Mouse (Mus musculus) midbrain, embryonic 14.5 days (tissue): ENCODE data around the gene Tead3. TPM values are rescaled to one million over a fixed set of nuclear protein-coding genes. Genes with fewer than 3 reads are reported as not detected.

Experiments
- ATAC-seq: fragments of 200-750 bp; cut with Nextera tagmentation; 2 replicates; pipeline ENCODE4 v1.8.0; 2017; ENCODE audit warnings: moderate number of reproducible peaks, moderate library complexity; ENCODE audit not compliant: low FRiP score, low TSS enrichment
- DNase-seq: peaks from one replicate; pipeline ENCODE4 v3.0.0-alpha.2; 2015
- H3K27ac ChIP-seq: fragments of 300-500 bp; sonication (generic); replicated peaks from 2 replicates; pipeline ENCODE4 v1.5.1; 2014; ENCODE audit warnings: mild to moderate bottlenecking, low read depth, low read length, moderate library complexity
- H3K27me3 ChIP-seq: fragments of 300-500 bp; sonication (generic); 2 replicates; pipeline ENCODE4 v1.6.1; 2014; ENCODE audit warnings: low read length, control low read depth, mixed read lengths; ENCODE audit not compliant: control insufficient read depth, insufficient read depth
- H3K36me3 ChIP-seq: fragments of 300-500 bp; sonication (generic); 2 replicates; pipeline ENCODE4 v1.6.1; 2014; ENCODE audit warnings: low read length, control low read depth; ENCODE audit not compliant: control insufficient read depth, insufficient read depth
- H3K4me1 ChIP-seq: fragments of 300-500 bp; sonication (generic); 2 replicates; pipeline ENCODE4 v1.6.1; 2014; ENCODE audit warnings: mild to moderate bottlenecking, antibody characterized with exemption, low read length, control low read depth; ENCODE audit not compliant: control insufficient read depth, insufficient read depth
- H3K4me2 ChIP-seq: fragments of 300-500 bp; sonication (generic); 2 replicates; pipeline ENCODE4 v1.6.1; 2014; ENCODE audit warnings: mild to moderate bottlenecking, low read length, moderate library complexity
- H3K4me3 ChIP-seq: fragments of 300-500 bp; sonication (generic); replicated peaks from 2 replicates; pipeline ENCODE4 v1.5.1; 2014; ENCODE audit warnings: low read depth, low read length
- H3K9ac ChIP-seq: fragments of 300-500 bp; sonication (generic); replicated peaks from 2 replicates; pipeline ENCODE4 v1.6.1; 2014; ENCODE audit warnings: mild to moderate bottlenecking, low read length, moderate library complexity
- H3K9me3 ChIP-seq: fragments of 300-500 bp; sonication (generic); 2 replicates; pipeline ENCODE4 v1.6.1; 2016; ENCODE audit warnings: low read length, control low read depth, mixed read lengths; ENCODE audit not compliant: control insufficient read depth
- WGBS: fragments of 180-500 bp; shearing (Covaris S2); extraction: QIAGEN DNeasy Blood & Tissue Kit; methylation state at CpG from one replicate; pipeline ENCODE4 v1.1.7; 2014; 5-methylcytosine and 5-hydroxymethylcytosine counted together
- polyA plus RNA-seq: library from polyadenylated mRNA; unstranded; fragments of >200 nt; fragmentation: Nextera tagmentation; extraction: Ambion mirVana; gene quantifications from 2 replicates; pipeline ENCODE4 v1.2.1, GENCODE M21; 2014

Tead3 gene
- polyA plus RNA-seq = 0.78 and 1.7 TPM in 2 replicates

DNA sequence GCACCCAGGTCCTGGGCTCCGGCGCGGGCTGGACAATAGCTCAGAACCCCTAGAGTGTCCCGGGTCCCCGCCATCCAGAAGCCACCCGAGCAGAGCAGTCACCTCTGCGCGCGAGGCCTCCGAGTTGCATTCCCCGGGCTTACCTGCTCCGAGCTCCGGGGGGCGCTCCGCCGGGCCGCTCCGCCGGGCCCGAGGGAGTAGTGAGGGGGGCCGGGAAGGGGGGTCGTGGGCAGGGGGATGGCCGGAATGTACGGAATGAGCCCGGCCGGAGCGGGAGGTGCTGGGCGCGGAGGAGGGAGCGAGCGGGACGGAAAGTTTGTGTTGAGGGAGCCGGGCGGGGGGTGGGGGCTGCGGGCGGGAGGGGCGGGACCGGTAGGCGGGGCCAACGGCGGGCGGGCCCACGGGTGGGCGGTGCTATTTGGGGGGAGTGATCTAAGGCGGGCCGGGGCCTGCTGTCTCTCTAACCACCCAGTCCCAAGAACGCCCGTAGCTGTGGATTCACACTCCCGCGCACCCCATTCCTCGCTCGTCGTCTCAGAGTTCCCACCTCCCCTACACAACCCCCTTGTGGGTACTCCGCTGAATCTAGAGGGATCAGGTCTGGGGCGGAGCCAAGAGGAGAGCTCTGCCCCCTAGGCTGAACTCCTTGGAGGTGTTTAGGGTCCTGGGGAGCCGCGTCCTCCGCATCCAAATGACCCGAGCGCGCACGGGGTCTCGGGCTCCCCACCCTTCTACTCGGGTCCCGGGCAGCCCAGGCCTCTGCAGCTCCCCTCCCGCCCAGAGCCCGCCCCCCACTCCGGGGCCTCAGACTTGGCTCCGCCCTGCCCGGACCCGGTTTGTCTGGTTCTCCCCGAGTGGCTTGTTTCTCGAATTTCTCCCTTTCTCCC, at the start of gene Tead3:
Tead3 (minus strand) TSS at position 352 of the 887 bp plus-strand sequence.
- ATAC-seq = peak; percentile 74
- Histone ChIP-seq H3K9ac (peak within 1 kb of the TSS; percentile 58), H3K27ac (peak within 1 kb of the TSS; percentile 41; the same call in 1 of the 2 replicates), H3K27me3 (peaks cover 19% of the 10 kb centered on the region), H3K36me3 (no peaks in the 10 kb centered on the region), H3K9me3 (no peaks in the 10 kb centered on the region), H3K4me3 (peak within 1 kb of the TSS; percentile 54), H3K4me1 (peaks cover 10% of the 10 kb centered on the region), H3K4me2 (peak within 1 kb of the TSS; percentile 88)
- DNase-seq = peak; percentile 78
- WGBS = under 1% methylated on average over 64 of the region's 73 CpGs

DNA sequence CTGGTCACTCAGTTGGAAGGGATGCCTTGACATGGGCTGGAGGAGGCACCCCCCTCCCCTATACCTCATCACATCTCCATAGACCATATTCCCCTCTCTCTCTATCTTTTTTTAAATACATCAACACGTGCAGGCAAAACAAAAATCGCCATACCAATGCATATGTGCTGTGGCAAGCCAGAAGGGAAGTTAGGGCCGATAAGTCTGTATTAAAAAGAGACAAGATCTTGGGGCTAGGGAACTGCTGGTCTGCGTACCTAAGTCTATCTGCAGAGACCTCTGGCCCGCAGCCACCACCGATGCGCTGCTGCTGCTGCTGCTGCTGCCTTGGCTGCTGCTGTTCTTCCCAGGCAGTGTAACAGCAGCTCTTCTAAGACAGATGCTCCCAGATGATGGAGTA, 44.4 kb upstream of the Tead3 start:
- no peaks in the 10 kb centered on the region for H3K9me3 ChIP-seq
- no peak overlapping the region for H3K9ac ChIP-seq
- DNase-seq = no peak
- H3K27ac ChIP-seq = no peak overlapping the region
- ATAC-seq = no peak
- H3K4me2 ChIP-seq = no peak overlapping the region
- no peaks in the 10 kb centered on the region for H3K27me3 ChIP-seq
- peaks cover 14% of the 10 kb centered on the region for H3K36me3 ChIP-seq
- no peaks in the 10 kb centered on the region for H3K4me1 ChIP-seq
- WGBS = 91% methylated on average over 7 of the region's 7 CpGs
- no peak overlapping the region for H3K4me3 ChIP-seq

DNA sequence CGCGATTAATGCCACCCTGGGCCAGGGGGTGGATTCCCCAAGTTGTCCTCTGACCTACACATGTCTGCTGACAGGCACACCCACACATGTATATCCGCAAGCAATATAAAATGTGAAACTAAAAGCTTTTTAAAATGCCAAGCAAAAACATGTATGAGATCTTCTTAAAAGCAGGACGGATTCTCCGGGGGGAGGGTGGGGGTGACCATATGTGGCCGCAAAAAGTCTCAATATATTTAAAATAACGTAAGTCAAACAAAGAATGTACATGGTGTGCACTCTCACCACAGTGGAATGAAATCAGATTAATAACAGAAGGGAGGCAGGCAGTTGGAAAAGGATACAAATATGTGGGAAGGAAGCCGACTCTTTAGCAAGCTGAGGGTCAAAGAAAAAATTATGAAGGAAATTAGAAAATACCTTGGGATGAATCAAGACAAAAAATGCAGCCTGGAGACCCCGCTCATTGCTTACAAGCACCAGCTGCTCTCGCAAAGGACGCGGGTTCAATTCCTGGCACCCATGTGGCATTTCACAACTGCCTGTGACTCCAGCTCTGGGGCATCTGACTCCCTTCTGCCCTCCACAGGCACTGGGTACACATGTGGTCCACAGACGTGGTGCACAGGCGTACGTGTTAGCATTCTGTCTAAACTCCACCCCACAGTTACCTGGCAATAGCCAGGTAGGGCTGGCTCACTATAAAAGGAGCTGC, 43.6 kb upstream of the Tead3 start:
- WGBS = 91% methylated on average over 15 of the region's 15 CpGs

DNA sequence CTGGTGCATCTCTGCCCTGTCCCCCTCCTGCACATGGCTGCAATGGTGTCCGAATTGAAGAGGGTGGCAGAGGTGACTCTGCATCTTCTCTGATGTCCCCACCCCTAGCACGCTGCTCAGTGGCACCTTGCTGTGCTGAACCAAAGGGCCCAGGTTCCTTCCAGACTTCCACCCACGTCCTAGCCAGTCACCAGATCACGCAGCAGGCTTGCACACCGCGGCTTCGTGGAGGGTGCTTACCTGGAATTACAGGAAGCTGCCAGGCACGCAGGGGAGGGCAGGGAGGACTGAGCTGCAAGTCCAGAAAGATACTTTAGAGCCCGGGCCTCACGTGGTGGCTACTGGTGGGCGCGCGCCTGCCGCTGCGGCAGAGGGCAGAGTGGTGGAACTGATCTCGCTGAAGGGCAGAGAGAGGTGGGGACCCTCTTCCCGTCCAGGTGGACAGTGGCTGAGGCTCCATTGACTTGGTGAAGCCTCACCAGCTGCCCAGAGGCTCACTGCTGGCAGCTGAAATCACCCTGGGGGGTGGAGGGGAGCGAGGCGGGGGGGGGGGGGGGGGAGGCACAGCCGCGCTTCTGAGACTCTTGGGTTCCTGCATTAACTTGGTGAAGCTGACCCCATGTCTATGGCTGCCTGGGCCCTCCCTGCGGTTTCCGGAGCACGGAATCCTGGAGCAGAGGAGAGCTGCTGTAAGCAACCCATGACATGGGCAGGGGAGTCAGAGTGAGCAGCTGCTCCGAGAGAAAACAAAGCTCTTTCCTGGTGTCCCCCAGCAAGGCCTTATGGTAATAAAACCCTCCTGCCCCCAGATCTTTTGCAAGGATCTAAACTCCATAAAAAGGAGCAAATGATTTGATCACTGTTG, 41.2 kb upstream of the Tead3 start:
- Histone ChIP-seq H3K9me3 (no peaks in the 10 kb centered on the region), H3K27ac (no peak overlapping the region), H3K4me2 (no peak overlapping the region), H3K4me3 (no peak overlapping the region), H3K36me3 (no peaks in the 10 kb centered on the region), H3K4me1 (no peaks in the 10 kb centered on the region), H3K9ac (no peak overlapping the region), H3K27me3 (no peaks in the 10 kb centered on the region)
- WGBS = 11% methylated on average over 21 of the region's 25 CpGs
- DNase-seq (peak; percentile 18), ATAC-seq (no peak)

More for the DNA sequence above, 43.6 kb upstream of the Tead3 start:
- H3K4me3 ChIP-seq = no peak overlapping the region
- DNase-seq (no peak), ATAC-seq (no peak)
- no peaks in the 10 kb centered on the region for H3K4me1 ChIP-seq
- H3K27me3 ChIP-seq = no peaks in the 10 kb centered on the region
- no peaks in the 10 kb centered on the region for H3K9me3 ChIP-seq
- no peak overlapping the region for H3K27ac ChIP-seq
- H3K4me2 ChIP-seq = no peak overlapping the region
- peaks cover 7% of the 10 kb centered on the region for H3K36me3 ChIP-seq
- H3K9ac ChIP-seq = no peak overlapping the region

DNA sequence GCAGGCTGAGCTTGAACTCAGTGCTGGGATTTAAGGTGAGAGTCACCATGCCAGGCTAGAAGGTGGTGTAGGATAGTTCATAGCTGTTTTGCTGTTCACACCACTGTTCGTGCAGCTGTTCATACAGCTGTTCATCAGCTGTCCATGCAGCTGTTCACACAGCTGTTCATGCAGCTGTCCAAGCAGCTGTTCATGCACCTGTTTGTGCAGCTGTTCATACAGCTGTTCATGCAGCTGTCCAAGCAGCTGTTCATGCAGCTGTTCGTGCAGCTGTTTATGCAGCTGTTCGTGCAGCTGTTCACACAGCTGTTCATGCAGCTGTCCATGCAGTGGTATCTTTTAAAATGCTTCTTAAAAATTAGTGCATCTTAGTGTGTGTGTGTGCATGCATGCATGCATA, 37.9 kb upstream of the Tead3 start:
- H3K36me3 ChIP-seq = no peaks in the 10 kb centered on the region
- H3K27ac ChIP-seq = no peak overlapping the region
- WGBS = 88% methylated on average over 3 of the region's 3 CpGs
- H3K9ac ChIP-seq = no peak overlapping the region
- DNase-seq (no peak), ATAC-seq (no peak)
- no peak overlapping the region for H3K4me2 ChIP-seq
- H3K9me3 ChIP-seq = no peaks in the 10 kb centered on the region
- H3K4me1 ChIP-seq = peaks cover 4% of the 10 kb centered on the region; the same call in 1 of the 2 replicates
- no peak overlapping the region for H3K4me3 ChIP-seq
- H3K27me3 ChIP-seq = no peaks in the 10 kb centered on the region

DNA sequence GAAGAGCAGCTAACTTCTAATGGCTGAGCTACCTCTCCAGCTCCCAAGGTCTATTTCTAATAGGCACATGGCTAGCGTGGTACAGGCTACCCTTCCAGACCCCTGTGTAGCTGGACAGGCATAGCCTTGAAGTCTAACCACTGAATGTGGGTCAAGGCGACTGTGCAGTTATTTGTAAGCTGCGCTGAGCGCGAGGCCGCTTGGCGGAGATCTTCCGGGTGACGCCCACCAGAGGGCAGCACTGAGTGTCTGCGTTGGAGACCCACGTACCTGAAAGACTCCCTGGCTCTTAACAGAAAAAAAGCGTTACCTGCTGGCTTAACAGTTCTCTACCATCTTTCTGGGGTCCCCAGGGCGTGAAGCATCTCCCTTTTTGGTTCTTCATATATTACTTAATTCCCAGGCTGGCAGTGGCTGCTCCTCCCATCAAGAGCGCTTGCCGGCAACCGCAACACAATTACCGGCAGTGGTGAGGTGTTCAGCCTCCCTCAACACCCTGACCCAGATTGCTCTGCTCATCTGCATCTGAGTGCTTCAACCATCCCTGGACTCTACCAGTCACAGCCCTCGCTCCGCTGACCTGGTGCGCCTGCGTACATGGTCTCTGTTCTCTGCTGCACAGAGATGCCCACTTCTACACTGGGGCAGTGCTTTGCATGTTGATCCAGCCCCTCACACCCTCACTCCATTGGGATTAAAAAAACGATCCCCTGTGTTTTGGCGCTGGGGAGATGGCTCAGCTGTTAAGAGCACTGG, 35.7 kb upstream of the Tead3 start:
- no peaks in the 10 kb centered on the region for H3K36me3 ChIP-seq
- DNase-seq (peak; percentile 94), ATAC-seq (no peak)
- no peak overlapping the region for H3K27ac ChIP-seq
- 5% methylated on average over 23 of the region's 23 CpGs for WGBS
- peak overlapping the region; percentile 14; the same call in 1 of the 2 replicates for H3K4me3 ChIP-seq
- H3K9me3 ChIP-seq = no peaks in the 10 kb centered on the region
- H3K4me1 ChIP-seq = peaks cover 4% of the 10 kb centered on the region; the same call in 1 of the 2 replicates
- H3K9ac ChIP-seq = no peak overlapping the region
- peak overlapping the region; percentile 50 for H3K4me2 ChIP-seq
- H3K27me3 ChIP-seq = no peaks in the 10 kb centered on the region

DNA sequence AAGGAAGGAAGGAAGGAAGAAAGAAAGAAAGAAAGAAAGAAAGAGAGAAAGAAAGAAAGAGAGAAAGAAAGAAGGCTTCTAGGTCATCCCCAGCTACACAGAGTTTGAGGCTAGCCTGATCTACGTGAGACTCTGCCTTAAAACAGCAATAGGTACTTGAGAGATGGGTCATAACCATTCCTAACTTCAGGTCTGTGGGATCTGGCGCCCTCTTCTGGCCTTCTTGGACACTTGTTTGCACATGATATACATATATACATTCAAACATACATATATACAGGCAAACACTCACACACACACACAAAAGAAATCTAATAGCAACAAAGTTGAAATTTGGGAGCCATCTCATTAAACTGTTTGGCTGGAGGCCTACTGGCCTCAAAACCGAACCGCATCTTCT, 33.7 kb upstream of the Tead3 start:
- WGBS = 67% methylated on average over 4 of the region's 4 CpGs
- no peak overlapping the region for H3K4me3 ChIP-seq
- no peak for ATAC-seq

DNA sequence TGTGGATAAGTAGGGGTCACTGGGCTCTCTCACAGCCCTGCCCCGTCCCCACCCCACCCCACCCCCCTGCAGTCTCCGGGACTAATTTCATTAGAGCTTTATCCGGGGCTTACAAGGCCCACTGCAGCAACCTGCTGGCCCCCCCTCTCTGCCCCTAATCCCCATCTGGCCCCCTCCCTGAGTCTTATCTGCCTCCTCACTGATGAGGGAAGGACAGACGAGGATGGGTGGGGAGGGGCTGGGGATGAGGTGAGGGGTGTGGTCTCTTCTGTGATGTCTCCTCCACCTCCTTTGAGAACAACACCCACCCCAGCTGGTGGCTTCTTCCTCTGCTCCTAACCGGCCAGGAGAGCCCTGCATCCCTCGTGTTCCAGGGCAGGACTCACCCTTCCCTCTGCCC, 29.6 kb upstream of the Tead3 start:
- Histone ChIP-seq H3K4me1 (no peaks in the 10 kb centered on the region), H3K27me3 (peaks cover 2% of the 10 kb centered on the region; the same call in 1 of the 2 replicates), H3K4me3 (no peak overlapping the region), H3K27ac (no peak overlapping the region), H3K9ac (no peak overlapping the region), H3K36me3 (no peaks in the 10 kb centered on the region), H3K9me3 (no peaks in the 10 kb centered on the region), H3K4me2 (no peak overlapping the region)
- ATAC-seq = no peak
- 5% methylated on average over 6 of the region's 6 CpGs for WGBS
- DNase-seq = no peak

More for the DNA sequence above, 33.7 kb upstream of the Tead3 start:
- no peaks in the 10 kb centered on the region for H3K27me3 ChIP-seq
- no peak overlapping the region for H3K27ac ChIP-seq
- H3K9ac ChIP-seq = no peak overlapping the region
- H3K4me1 ChIP-seq = peaks cover 4% of the 10 kb centered on the region; the same call in 1 of the 2 replicates
- no peaks in the 10 kb centered on the region for H3K36me3 ChIP-seq
- H3K4me2 ChIP-seq = no peak overlapping the region
- no peak for DNase-seq
- no peaks in the 10 kb centered on the region for H3K9me3 ChIP-seq
